Mouse (Mus musculus): ENCODE measurements around the gene Srrd.

DNA sequence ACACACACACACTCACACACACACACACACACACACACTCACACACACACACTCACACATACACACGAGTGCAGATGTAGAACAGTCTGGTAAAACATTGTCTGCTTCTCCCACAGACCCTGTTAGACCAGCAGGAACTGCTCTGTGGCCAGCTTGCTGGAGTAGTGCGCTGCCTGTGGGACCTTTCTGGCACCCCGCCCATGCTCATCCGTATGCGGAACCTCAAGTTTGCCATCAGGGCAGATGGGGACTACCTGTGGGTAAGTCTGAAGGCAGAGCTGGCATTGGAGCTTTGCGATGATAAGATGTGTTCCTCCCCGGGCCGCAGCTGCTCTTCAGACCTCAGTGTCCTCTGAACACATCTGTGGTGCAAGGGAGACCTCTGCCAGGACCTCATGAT, 6.3 kb upstream of the Srrd start:
- TF ChIP-seq CTCF (IDR thresholded peaks at IDR 0.05; ENCODE audit: low read depth) = no peak
- TF ChIP-seq EP300 (IDR thresholded peaks at IDR 0.05; ENCODE audit: low read depth) = no peak

Data from liver, postnatal 0 days (tissue).